Mouse (Mus musculus) heart, adult 18-20 months (tissue): ENCODE data around the gene Mocs2. TPM values are rescaled to one million over a fixed set of nuclear protein-coding genes. Genes with fewer than 3 reads are reported as not detected.

Experiments
- DNase-seq, 2 experiments: peaks; one replicate each; pipeline ENCODE4 v3.0.0; 2021 to 2022; ENCODE audit warnings: mixed read lengths in 1 of 2
- long read RNA-seq, 2 experiments: library from polyadenylated mRNA; stranded (forward); transcript quantifications; one replicate each; pipeline ENCODE4 v2.0.0; 2021
- total RNA-seq, 2 experiments: library from RNA; stranded (reverse); gene quantifications; 2 replicates each; pipeline ENCODE4 v1.2.3; 2021

The Mocs2 gene
- 10 to 100 TPM; 33.1 to 35.5 TPM for total RNA-seq
- long read RNA-seq, experiment 1, transcript Mocs2-207 (7 exons, 1,193 nt): major isoform, 17 of 30 reads
- long read RNA-seq, experiment 1, transcript Mocs2-208 (6 exons, 1,855 nt): minor isoform, 5 of 30 reads
- long read RNA-seq, experiment 1, partial matches to known transcripts: 1 of 30 reads
- long read RNA-seq, experiment 1, other reads (novel, unspliced or antisense): 6 of 30 reads
- long read RNA-seq, experiment 2, transcript Mocs2-208 (6 exons, 1,855 nt): minor isoform, 5 of 18 reads
- long read RNA-seq, experiment 2, transcript Mocs2-207 (7 exons, 1,193 nt): major isoform, 10 of 18 reads
- long read RNA-seq, experiment 2, partial matches to known transcripts: 0 of 18 reads
- long read RNA-seq, experiment 2, other reads (novel, unspliced or antisense): 3 of 18 reads

GRCm38 (mm10) chr13:114817751-114818360 is at the start of gene Mocs2:
Gene Mocs2, plus strand, starts transcription at chr13:114818236.
- peak; percentile 95 to 97 for DNase-seq

DNA sequence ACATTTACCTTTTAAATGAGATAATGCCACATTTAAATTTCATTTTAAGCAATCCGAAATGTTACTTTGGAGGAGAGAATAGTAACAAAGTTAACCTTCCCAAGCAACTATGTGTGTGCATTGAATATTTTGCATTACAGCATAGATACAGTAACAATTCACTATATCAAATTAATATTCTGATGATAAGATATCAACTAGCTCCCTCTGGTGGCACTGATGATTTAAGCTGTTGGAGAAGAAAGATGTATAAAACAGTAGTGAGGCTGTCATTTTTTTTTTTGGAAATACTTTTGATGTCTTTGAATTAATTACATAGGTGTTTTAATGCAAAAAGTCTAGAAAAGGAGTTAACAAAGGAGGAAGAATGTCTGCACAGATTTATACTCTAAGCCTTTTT is 26.5 kb upstream of the Mocs2 start:
- peak in 1 of 2 experiments; percentile 58 for DNase-seq

DNA sequence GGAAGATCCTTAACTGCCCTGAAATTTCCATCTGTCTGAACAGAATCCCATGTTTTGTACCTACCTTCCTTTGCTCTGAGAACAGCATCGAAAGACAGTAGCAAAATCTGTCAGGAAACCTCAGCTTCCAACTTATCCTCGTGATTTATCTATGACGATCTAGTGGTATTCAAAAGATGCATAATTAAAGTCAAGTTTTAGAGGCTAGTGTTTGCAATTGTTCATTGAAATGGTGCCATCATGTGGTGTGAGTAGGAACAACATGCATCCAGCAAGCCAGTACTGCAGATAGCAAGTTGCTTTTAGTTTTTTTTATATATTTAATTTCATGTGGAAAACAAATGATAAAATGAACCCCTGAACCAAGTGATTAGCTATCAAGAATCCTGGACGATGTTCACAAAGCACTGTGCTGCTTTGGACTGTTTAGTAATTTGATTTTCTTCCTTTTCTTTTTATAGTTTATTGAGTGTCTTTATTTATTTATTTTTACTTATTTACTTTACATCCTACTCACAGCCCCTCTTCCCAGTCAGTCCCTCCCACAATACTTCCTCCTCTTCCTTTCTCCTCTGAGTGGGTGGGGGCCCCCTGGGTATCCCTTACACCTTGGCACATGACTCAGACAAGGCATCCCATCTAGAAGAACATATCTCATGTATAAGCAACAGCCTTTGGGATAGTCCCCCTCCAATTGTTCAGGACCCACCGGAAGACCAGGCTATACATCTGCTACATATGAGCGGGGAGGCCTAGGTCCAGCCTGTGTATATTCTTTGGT is 24.6 kb upstream of the Mocs2 start:
- DNase-seq: peak; percentile 27 to 75

GRCm38 (mm10) chr13:114801857-114802256 is 16.2 kb upstream of the Mocs2 start:
- no peak for DNase-seq

DNA sequence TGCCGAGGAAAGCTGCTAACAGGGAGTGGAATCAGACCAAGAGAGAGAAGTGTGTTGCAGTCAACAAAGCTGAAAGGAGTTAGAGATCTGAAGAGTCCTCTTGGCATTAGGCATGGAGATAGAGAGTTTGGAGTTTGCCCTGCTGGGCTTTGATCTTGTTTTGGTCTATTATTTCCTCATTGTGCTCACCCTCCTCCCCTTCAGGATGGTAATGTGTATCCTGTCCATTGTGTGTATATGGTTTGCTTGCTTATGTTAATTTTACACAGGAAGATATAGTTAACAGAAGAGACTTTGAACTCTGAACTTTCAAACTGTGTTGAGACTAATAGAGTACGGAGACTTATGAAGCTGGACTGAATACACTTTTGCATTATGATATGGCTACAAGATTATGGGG is 15.1 kb upstream of the Mocs2 start:
- no peak for DNase-seq

- no peak for DNase-seq
Measured at GRCm38 (mm10) chr13:114809624-114810210, 8.3 kb upstream of the Mocs2 start.

- DNase-seq: peak in 1 of 2 experiments; percentile 9
Measured at GRCm38 (mm10) chr13:114818513-114818912, 477 bp downstream of the Mocs2 start.

DNA sequence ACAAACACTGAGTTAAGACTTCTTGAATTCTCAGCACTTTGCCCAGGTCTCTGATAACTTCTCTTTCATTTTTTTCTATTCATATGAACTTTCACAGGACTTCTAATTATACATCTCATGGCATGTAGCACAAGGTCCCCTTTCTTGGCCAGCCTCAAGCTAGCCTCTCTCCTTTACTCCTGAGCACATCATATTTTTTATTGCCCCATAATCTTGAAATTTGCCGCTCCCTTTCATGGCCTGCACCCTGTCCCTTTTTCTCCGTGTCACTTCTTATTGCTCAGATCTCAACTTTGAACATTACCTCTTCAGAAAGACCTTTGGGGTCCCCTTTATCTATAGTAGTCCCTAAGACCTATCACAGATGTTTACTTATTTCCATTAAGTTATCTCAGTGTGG is 4.8 kb downstream of the Mocs2 start:
- DNase-seq: no peak

DNA sequence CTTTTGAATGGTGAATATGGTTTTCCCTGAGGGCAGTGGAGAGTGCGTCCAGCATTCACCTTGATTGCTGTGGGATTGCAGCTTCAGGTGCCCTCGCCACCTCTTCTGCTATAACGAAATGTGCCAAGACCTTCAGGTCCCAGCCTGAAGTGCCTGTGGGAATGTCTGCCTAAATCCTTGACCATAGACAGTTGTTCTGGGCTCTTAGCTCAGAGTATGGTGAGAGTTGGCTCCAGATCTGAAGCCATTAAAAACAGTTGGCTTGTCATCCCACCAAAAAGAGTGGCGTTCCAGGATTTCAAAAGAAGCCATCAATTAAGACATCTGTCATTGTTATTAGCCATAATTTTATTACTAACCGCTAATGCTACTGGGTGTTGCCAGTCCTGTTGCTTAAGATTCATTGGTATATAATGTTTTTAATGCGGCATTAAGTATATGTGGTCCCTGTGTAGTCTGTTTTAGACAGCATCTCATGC is 7.4 kb downstream of the Mocs2 start:
- no peak for DNase-seq

DNA sequence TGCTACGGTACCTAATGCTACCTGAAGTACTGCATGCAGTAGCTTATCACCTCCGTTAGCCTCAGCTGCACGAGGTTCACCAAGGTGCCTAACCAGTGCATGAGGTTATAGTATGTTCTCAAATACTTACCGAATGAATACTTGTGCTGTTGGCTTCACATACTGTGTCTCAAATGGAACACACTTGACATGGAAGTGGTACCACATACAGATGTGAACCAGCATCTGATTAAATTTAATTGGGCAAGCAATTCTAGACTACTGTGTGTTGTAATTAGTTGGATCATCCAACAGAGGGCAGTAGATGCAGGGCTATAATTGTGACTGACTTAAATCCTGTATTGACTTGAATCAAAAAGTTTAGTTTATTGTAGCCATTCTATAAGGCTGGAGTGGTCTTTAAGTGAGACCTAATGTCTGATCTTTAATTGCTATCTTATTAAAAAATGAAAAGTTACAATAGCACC is 13.4 kb downstream of the Mocs2 start:
- DNase-seq: peak; percentile 30 to 59

DNA sequence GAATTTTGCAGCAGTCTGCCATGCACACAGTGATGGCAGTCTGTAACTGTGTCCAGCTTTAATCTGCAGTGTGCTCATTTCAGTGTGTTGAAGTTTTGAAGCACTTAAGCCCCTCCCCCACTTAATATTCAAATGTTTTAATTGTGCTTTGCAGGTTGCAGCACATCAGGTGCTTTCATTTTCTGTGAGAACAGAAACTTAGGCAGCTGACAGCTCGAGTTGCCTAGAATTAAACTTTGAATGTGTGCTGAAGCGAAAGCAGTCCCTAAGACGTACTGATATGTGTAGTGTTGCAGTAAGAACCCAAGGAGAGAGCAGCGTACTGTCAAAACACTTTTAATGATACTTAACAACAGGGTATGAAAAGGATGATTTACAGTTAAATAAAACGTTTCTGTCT is 14.7 kb downstream of the Mocs2 start:
- no peak for DNase-seq

DNA sequence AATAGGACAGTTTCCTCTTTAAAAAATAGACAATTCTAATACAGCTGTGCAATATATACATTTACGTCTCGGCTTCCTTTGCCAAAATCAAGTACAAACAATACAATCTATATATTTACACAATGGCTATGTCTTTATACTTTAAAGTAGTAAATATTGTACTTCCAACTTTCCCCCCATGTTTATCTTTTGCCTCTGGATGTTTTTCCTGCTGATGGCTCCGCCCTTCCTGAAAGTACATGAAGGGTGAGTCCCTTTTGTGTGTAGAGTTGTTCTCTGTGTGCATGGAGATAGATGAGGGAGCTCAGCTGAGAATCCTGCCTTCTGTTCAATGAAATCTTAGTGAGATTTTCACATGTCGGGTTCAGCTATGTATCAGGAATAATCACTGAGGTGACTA is 15.3 kb downstream of the Mocs2 start:
- peak in 1 of 2 experiments; percentile 25 for DNase-seq

DNA sequence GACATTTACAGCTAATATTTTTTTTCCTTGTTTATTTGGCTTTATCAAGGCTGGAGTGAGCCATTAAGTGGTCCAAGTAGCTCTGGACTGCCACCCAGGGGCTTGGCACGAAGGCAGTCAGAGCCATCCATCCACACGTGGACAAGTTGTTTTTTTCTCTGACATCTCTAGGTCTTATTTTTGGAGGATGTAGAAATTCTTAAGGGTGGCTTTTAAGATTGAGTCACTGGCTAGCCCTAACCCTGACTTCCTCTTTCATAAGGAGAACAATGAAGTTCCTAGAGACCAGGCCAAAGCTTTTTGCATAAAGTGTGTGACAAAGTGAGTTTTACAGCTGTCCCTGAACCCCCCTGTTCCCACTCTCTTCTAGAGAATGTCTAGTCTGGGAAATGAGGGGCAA is 16.5 kb downstream of the Mocs2 start:
- DNase-seq: peak in 1 of 2 experiments; percentile 34

DNA sequence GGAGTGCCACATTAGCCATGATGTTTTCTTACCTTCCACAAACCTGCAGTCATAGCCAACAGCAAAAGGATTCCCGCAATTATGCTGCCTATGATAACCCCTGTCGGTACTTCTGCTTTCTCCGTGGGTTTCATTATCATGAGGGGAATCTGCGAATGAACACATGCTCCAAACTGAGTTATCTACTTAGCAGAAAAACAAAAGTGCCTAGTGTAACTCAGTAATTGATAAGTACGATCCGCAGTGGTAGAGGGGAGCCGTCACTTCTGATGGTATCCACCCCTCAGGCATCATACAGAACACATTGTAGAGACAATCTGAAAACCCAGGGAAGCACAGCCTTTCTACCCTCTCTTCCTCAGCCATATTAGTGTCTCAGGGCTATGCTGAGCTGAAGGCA is 19.0 kb downstream of the Mocs2 start:
- no peak for DNase-seq

DNA sequence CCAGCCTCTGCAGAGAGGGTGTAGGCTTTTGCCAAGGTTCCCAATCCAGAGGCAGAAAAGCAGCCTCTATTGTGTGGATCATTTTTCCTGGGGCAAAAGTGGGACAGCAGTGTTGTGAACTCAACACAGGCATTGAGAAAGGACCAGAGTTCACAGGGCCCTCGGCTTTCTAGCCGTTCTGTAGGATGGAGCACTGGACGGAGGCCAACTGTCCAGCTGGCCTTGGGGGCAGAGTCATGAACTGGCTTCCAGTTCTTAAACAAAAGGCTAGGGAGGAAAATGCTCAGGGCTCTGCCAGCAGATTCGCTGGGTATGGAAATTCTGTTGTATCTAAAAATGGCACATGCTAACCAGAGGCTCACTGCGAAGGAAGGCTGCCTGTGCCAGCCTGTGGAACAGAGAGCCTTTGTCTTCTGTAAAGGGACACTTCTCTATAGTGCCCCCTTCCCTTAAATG is 20.5 kb downstream of the Mocs2 start:
- DNase-seq: peak; percentile 67 to 72

GRCm38 (mm10) chr13:114839098-114839497 is 21.1 kb downstream of the Mocs2 start:
- no peak for DNase-seq

DNA sequence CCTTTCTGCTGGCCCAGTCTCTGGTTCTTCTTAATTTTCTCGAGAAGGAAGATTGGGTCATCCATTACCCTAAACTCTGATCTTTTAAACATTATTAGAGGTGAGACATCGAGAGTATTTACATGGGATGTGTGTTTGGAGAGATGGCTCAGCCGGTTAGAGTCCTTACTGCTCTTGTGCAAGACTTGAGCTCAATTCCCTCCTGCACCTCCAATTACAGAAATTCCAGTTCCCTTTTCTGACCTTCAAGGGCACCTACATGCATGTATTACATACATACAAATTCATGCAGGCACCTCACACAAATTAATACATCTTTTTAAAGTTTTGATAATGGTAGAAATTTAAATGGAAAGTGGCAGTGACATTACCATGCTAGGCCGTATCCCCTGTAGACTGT is 22.5 kb downstream of the Mocs2 start:
- no peak for DNase-seq

DNA sequence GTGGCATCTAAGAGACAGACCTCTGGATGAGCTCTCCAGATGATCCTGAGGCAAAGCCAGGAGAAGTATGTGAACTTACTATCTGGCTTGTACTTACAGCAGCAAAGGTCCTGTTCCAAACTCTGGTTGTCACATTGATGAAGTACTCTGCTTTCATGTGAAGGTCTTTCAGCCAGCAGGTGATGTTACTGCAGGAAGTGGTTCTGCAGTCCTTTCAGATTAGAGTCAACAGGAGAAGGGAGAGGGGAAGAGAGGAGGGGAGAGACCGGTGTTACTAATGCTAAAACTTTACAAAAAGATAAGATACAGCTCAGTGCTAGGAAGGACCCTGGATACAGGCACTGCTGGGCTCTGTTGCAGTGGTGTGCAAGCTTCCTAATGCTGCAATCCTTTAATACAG is 25.3 kb downstream of the Mocs2 start:
- DNase-seq: no peak

DNA sequence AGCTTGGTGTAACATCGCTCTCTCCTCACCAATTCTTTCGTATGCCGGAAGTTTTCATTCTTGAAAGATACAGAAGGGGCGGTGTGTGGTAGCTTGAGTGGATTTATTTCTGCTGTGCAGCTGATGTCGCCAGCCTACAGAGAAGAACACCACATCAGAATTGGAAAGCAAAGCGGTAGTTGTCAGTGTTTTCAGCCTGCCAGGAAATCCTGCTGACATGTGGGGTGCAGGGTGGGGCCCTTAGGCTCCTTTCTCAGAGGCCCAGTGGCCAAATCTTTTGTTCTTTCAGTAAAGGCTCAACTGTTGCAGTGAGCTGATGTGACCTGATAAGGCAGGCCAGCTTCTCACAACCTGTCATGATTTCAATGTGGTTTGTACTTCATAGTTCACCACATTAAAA is 27.8 kb downstream of the Mocs2 start:
- peak in 1 of 2 experiments; percentile 27 for DNase-seq

GRCm38 (mm10) chr13:114848945-114849344 is 30.9 kb downstream of the Mocs2 start:
- no peak for DNase-seq

- DNase-seq: no peak
Measured at GRCm38 (mm10) chr13:114852264-114853111, 34.5 kb downstream of the Mocs2 start.
